Mouse (Mus musculus) left cerebral cortex, adult 11 months (tissue): ENCODE measurements around the gene Gm1123.

Experiments used
- DNase-seq: peaks from one replicate; pipeline ENCODE4 v3.0.0; 2022; ENCODE audit warnings: low spot score

Gene Gm1123

DNA sequence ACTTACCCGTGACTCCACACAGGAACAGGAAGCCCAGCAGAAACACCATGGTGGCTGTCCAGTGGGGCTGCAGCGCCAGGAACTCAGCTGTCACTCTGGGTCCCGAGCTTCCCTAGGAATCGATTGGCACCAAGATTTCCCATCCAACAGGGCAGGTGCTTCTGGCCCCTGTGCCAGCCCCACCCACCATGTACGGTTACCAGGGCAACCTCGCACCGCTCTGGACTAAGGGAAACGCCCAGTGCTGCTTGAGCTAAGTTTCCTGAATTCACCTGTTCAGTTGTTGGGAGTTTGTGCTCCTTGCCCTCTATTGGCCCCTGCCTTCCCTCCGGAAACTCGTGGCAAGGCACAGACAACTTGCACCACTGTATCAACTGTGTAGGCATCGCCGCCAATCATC is at the start of gene Gm1123:
Gene Gm1123, minus strand, starts transcription at position 141 of the 400 bp plus-strand sequence.
- DNase-seq, result no peak

DNA sequence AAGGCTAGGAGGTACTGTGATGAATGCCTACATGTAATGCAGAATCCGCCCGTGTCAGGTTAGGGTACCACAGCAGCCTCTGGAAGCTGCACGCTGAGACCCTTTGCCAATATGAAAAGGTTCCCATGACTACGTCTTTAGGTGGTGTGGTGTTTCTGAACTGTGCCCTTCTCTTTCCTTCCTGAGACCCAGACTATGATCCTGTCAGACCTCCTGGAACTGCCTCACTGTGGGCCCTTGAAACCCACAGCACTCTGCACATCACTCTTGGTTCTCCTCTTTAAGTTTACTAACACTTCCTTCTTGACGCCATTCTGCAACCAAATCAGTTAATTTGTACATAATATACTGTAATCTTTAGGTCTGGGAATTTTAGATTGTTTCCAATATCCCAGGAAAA is 46.2 kb upstream of the Gm1123 start:
- DNase-seq, result no peak

DNA sequence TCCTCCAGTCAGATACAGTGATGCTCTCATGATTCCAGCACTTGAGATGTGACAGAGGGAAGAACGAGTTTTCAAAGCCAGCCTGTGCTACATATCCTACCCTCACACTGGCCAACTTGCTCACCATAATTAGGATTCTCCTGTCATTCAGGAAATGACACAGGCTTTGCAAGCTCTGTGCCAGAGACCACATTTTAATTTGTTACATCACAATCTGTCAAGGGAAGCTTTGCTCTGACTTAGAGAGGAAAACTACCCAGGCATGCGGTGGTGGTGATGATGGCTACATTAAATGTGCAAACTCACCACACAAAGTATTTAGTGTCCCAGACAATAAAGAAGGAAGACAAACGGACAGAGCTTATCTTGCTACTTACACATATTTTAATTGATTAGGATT is 45.8 kb upstream of the Gm1123 start:
- DNase-seq, result no peak

DNA sequence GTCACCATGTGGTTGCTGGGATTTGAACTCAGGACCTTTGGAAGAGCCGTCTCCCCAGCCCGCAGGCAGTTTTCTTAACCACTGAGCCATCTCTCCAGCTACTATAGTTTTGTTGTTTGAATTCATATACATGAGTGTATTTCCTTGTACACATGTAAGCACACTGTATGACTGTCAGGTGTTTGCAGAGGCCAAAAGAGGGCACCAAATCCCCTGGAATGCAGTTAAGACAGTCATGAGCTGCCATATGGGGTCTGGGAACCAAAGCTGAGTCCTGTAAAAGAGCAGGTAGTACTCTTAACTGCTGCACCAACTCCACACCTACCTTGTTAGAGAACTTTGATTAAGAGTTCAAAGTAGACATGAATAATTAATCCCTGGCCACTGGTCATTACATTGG is 45.1 kb upstream of the Gm1123 start:
- DNase-seq, result no peak

DNA sequence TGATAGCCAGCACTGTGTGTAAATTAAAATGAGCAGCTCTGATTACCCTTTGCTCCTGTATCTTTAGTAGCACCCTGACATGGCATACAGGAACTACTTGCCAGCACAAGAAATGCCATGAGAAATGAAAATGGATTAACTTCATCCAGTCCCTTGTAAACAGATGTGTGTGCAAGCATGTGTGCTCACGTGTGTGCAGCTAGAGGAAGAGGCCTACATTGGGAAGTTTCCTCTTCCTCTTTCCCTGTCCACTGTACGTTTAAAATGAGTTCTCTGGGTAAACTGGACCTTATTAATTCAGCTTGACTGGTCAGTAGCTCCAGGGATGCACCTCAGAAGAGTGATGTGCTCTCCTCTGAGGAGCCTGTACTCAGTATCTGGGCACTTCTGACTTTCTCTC is 38.9 kb upstream of the Gm1123 start:
- no peak for DNase-seq

DNA sequence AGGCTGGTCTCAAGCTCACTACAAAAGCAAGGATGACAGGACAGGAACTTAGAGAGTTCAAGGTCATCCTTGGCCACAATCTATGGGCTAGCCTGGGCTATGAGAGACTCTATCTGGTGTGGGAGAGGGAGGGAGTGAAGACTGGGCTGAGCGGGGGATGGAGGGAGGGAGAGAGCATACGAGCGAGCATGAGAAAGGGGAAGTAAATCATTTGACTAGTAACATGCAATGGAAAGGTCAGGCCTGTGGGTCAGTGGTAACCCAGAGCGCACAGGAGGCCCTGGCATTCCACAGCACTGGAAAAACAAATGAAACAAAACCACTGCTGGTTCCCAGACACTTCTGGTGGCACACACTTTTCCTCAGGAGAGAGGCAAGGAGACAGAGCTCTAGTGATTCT is 37.0 kb upstream of the Gm1123 start:
- DNase-seq, result no peak

DNA sequence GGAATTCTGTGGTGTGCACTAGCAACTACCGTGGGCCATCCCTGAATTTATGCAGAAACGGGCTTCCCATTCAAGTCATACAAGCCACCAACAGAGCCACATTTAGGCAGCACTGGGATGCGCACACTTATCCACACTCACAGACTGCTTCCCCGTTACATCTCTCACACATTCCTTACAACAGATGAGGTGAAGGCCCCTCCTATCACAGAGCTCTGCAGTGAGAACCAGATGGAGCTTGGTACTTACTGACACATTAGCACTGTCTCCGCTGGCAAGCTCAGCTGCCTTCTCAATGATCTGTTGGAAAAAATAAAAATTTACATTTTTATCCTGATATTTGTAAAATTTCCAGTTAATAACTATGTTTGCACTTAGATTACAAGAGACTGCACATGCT is 29.8 kb upstream of the Gm1123 start:
- no peak for DNase-seq

DNA sequence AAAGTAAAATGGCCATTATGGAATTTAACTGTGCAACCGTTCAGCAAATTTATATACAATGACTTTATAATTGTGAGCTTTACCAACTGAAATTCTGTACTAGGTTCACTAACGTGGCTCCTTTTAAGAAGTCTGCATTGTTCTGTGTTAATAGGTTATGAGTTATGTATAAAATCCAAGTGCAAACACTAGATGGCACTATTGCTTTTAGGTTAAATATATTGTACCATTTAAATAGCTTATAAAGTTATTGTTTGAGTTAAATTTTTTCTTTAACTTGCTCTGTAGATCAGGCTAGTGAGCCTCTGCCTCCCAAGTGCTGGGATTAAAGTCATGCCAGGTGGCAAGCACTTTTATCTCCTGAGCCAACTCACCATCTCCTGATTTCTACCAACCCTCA is 28.7 kb upstream of the Gm1123 start:
- peak; percentile 51 for DNase-seq

DNA sequence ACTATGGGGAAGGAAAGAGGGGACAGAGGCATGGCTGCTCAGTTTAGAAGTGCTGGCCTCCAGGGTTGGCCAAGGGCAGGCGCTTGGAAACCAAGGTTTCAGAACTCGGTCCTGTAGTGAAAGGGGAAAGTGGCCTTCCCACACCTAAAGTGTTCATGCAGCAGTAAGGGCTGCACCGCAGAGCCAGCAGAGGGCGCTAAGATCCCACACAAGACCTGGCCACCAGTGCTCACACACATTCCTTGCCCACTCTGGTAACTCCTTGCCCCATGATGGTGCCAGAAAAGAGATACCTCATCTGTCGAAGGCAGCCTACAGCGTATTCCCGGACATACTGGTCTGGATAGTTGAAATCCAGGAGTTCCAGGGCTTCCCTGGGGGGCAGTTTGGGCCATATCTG is 27.0 kb upstream of the Gm1123 start:
- DNase-seq, result peak; percentile 59

DNA sequence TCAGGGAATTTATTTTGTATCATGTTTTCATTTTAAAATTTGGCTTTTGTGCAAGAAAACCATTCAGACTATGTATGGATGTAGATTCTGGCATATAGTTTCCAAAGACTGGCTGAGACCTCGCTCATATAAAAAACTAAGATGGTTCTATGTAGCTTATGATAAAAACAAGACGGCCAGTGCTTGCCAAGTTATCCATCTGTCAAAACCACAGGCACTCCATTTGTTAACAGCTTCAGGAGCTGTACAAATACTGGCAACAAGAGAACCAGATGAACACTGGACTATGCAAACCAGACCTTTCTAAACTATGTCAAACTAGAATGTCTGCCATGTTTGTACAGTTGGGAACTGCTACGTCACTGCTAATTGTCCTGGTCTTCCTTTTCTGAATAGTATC is 22.2 kb upstream of the Gm1123 start:
- no peak for DNase-seq

DNA sequence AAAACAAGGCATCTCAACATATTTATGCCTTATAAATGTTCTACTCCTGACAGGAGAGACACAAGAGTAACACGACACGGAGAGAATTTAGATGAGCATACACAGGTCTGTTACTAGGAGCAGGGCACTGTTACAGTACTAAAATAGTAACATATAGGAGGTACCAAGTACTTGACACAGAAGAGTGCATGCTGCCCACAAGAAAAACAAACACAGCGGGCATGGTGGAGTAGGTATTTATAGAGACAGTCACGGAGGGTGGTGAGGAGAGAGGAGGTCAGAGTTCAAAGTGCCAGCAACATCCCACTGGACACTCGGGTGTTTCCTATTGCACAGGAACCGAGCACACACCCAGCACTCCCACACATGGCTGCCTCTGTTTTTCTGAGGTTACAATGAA is 14.2 kb upstream of the Gm1123 start:
- no peak for DNase-seq

DNA sequence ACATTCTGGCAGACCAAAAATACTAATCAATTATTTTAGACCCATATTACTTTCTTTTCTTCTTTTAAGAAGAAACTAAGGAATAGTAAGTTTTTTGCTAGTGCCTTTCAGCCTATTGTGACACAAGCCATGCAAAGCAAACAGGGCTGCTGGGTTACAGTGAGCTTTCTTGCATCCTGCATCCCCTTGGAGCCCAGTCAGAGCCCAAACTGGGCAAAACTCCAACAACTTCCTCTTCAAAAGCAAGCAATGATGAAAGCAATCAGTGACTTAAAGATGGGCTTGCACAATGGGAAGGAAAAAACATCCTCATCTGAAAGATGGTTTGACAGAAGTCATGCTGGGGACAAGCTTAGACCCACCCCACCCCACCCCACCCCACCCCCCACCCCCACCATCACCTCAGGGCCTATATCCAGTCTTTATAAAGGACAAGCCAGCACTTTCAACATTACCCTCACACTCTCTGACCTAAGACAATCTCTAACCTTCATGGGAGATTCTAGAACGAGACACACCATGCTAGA is 13.3 kb upstream of the Gm1123 start:
- DNase-seq, result no peak

DNA sequence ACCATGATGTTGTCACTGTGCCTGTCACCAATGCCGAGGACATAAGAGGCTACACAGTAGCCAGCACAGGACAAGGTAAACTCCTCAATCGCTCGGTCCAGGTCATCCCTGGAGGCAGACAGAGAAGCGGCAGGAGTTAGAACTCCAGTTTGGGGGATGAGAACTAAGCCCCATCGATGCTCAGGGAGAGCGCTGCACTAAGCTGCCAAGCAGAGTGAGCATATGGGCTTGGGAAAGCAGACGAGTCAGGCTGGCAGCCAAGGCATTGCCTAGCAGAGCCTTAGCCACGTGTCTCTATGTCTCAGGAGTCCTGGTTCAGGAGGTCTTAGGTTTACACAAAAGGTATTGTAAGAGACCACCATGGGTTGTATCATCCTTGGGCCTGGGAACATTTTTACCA is 9.2 kb upstream of the Gm1123 start:
- no peak for DNase-seq

DNA sequence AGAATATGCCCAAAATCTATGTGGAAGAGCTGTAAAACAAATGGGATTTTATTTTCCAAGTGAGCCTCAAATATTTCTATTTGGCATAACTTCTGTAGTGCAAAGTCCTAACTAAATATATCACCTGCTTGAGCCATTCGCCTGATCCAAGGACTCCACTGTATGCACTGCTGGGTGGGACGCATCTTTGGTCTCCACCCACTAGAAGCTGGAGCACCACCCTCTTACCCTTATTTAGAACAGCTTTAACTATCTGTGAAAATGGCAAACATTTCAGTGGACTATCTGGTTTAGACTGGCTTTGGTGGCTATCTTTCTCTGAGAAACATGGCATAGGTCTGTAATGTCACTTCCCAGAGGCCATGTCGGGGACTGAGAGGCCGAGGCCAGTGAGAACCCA is 7.1 kb upstream of the Gm1123 start:
- no peak for DNase-seq

DNA sequence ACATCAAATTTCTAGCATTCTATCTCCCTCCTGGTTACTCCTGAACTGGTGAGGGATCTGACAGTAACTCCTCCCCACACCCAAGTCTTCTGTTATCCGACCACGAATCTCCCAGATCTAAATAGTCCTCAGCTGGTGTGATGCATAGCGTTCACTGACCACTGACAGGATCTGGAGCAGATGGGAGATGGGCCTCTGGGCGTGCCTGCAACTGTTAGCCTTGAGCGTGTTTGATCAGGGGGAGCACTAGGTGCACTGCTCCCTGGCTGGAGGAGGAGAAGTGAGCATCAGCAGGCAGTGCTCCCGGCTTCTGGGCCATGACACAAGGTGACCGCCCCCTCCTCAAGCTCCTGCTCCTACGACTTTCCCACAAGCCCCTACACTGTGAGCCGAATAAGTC is 6.5 kb upstream of the Gm1123 start:
- no peak for DNase-seq

DNA sequence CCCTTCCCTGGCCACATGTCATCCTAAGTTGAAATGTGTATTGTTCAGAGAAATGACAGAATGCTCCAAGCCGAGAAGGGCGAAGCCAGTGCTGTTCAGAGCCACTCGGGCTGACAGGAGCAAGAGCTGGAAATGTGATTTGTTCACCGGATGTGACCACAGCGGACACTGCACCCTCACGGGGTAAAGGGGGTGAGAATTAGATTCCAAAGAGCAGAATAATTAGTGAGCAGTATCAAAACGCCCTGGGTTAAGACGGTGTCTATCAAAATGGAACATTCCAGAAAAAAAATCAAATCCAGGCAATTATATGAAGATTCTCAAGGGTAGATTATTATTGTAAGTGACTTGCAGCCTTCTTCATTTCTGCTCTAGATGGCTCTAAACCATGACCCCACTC is 1.4 kb downstream of the Gm1123 start:
- no peak for DNase-seq

DNA sequence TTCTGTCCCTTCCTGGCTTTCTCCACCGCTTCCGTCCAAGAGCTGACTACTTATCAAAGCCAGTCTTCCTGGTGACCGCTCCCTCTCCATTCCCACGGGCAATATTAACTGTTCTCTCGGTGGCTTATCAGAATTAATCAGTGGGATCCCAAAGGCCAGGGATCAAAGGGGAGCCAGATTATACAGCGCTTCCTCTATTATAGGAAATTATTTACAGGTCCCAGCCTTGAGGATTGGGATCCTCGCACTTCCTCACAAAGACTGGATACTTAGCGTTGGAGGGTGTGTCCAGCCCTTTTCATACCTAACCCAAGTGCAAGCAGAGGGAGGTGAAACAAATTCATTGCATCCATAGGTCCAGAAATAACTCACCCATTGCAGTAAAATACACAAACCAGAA is 3.5 kb downstream of the Gm1123 start:
- no peak for DNase-seq

DNA sequence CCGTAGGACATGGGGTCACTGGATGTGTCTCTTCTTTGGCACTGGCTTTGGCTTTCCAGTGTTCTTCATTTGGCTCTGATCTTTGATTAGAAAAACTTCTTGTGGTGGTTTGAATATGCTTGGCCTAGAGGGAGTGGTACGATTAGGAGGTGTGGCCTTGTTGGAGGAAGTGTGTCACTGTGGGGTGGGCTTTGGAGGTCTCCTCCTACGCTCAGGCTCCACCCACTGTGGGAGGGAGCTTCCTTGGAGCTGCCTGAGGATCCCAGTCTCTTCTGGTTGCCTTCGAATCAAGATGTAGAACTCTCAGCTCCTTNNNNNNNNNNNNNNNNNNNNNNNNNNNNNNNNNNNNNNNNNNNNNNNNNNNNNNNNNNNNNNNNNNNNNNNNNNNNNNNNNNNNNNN is 13.8 kb downstream of the Gm1123 start:
- no peak for DNase-seq

DNA sequence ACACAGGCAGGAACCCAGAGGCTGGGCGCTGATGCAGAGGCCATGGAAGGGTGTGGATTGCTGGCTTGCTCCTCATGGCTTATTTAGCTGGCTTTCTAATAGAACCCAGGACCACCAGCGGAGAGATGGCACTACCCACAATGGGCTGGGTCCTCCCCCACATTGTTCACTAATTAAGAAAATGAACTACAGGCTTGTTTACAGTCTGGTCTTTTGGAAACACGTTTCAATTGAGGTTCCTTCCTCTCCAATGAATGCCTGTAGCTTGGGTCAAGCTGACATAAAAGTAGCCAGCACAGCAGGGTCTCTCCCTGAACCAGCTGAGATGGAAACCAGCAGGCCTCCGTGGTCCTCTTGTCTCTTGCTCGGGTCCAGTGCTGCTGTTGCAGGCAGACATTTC is 14.3 kb downstream of the Gm1123 start:
- DNase-seq, result no peak

DNA sequence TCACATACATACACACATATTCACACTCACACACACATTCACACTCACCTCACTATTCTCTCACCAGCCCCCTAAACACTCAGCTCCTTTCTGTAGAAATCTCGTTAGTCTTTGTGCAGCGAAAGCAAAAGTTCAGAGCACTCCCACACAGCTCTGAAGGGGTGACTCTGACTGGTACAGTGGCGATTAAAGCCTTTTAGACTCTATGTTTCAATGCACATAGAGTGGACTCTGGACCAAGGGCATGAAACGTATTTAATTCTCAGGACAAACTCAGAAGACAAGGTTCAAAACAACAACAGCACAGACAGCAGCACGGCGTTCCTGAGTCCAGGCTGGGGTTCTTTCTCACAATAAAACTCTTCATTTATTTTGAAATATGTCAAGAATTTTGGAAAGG is 17.8 kb downstream of the Gm1123 start:
- DNase-seq, result no peak

DNA sequence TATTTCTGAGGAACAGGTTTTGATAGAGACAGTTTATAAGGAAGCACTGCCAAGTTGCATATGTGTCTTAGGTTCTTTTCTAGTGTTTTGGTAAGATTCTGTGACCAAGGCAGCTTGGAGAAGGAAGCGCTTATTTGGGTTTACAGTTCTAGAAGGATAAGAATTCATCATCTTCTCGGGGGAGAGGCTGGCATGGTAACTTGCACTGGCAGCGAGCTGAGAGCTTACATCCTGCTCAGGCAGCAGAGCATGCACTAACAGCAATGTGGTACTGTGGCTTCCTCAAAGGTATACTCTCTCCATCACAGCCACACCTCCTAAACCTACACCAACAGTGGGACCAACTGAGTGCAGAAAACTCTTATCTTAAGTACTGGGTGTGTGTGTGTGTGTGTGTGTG is 18.8 kb downstream of the Gm1123 start:
- no peak for DNase-seq

DNA sequence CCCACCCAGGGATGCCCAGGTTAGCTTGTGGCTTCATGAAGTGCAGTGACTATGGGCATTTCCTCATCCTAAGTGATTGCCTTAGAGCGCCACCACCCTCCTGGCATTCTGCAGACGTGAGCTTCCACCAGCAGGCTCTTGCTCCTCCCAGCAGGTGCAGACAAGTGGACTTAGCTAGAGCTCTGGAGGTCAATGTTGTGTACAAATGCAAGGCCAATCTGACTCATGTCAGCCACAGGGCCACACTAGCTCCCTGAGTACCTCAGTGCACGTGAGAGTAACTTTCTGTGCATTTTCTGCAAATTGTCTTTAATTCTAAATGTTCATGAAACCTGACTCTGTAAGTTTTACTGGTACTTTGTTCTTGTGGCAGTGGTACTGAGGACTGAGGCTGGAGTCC is 19.2 kb downstream of the Gm1123 start:
- no peak for DNase-seq

DNA sequence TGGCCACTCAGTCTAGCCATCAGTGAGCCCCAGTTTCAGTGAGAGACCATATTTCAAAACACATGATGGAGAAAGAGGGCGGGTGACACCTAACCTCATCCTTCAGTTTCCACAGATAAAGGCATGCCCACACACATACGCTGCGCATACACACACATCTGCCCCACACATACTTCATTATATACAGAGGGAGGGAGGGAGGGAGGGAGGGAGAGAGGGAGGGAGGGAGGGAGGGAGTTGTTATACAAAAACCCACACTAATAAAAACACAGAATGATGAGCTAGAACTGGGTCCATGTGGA is 25.7 kb downstream of the Gm1123 start:
- no peak for DNase-seq

DNA sequence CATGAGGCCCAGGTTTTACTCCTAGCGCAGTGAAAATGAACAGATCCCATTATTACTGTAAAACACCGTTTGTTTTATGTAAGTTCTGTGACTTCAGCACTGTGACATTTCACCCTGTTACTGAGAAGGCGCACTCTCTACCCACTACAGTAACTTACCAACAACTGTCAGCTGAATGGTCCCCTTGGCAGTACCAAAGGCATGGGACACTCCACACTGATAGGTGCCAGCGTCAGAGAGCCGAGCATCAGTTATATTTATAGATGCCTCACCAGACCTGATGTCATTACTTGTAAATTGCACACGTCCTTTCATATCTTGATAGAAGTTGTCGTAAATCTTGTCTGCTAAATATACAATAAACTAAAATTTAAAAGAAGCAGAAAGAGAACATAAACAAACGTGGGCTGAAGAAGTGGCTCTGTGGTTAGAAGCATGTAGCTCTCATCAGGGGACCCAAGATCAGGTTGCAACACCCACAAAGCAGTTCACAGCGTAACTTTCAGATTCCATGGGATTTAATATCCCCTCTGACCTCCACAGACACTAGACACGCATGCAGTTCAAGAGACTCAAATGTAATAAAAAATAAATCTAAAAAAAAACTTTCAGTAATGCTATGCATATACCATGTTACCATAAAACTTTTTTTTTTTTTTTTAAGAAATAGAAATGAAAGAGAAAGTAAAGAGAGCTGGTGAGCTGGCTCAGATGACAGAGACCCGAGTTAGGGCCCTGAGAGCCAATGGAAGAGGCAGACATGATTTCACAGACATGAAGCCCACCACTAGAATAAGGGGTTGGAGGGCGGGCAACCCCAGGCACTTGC is 26.2 kb downstream of the Gm1123 start:
- DNase-seq, result no peak

DNA sequence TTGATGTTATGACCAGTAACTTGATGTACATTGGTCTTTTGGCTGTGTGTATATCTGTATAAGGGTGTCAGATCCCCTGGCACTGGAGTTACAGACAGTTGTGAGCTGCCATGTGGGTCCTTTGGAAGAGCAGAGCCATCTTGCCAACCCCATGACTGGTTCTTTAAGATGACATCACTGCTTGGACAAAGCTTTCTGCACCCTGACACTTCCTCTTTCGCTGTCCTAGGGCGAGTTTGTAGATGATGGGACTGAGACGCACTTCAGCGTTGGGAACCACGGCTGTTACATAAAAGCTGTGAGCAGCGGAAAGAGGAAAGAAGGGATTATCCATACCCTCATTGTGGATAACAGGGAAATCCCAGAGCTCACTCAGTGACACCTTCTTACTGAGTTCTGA is 34.2 kb downstream of the Gm1123 start:
- DNase-seq, result no peak
